Mouse (Mus musculus): ENCODE data around the gene Fam129a.
"Not testable (repeated sequence)": the region's sequence is repeated elsewhere in the genome, so short reads cannot be mapped to it uniquely, and the experiment has no call there.

Fam129a gene

DNA sequence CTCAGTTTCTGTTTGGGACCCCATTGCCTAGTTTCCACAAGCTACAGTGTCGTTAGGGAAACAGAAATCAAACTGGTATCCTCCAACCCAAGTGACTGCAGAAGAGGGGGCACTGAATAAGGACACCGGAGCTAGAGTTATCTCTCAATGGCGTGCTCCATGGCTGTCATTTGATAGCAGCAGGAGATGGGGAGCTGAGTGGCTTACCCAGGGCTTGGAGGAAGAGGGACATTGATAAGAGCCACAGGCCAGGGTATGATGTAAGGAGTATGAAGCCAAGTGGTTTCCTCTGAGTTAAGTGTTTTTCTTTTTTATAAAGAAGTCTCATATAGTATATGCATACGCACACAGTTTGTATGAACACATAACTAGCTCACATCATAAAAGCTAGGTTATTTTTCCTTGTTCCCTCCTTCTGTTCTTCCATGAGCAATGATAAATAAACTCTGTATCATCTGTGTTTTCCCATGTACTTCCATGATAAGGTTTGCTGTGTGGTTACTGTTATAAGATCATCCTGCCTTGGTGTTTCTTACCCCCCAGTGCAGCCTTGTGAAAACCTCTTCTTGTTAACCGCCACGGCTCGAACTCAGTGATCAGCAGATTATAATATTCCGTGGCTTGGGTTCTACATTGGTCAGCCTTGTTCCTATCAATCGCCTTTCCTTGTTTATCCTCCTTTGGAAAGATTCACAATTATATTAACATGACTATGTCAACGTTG, 96.5 kb downstream of the Fam129a start:
- no peak for DNase-seq

GRCm38 (mm10) chr1:151670006-151670591, 99.1 kb downstream of the Fam129a start:
- DNase-seq: no peak

DNA sequence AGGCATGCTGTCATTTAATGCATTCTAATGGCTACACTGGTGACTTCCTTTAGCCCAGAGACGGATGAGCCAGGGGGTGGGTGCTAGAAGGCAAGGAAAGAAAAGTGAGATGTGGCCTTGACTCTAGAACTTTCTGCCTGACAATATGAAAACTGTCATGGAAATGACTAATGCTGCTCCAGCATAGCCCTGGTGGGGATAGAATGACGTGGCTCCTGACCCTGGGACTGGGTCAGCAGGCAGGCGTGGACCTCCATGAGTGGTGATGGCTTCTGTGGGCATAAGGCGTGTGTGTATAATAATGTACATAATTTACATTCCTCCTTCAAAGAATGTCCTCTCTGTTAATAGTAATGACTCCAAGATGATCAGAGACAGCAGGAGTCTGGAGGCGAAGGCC, 104.7 kb downstream of the Fam129a start:
- DNase-seq: no peak

DNA sequence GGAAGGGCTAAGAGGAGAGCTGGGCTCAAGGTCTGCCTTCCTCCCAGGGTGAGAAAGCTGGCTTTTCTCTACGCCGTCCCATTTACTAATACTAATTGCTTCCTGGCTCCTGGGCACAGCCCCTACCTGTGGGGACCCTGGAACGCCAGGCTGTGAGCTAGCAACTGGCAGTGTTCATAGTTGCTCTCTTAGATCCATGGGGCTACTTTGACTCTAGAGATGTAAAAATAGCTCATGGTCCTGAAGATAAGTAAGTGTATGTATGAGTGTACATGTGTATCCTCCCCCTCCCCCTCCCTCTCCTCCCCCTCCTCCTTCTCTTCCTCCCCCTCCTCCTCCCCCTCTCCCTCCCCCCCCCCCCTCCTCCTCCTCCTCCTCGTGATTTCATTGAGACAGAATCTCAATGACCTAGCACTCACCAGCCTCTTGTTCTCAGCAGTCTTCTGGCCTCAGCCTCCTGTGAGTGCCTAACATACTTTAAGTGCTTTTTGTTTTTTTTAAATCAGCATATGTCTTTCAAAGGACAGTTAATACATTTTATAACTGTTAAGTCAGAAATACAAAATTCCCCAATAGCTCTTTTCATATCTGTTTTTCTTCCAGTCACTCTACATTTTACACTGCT, 106.3 kb downstream of the Fam129a start:
- DNase-seq: no peak

- no peak for DNase-seq
Observed at GRCm38 (mm10) chr1:151677975-151678374, 107.0 kb downstream of the Fam129a start.

- DNase-seq: no peak
Observed at GRCm38 (mm10) chr1:151679153-151679552, 108.2 kb downstream of the Fam129a start.

DNA sequence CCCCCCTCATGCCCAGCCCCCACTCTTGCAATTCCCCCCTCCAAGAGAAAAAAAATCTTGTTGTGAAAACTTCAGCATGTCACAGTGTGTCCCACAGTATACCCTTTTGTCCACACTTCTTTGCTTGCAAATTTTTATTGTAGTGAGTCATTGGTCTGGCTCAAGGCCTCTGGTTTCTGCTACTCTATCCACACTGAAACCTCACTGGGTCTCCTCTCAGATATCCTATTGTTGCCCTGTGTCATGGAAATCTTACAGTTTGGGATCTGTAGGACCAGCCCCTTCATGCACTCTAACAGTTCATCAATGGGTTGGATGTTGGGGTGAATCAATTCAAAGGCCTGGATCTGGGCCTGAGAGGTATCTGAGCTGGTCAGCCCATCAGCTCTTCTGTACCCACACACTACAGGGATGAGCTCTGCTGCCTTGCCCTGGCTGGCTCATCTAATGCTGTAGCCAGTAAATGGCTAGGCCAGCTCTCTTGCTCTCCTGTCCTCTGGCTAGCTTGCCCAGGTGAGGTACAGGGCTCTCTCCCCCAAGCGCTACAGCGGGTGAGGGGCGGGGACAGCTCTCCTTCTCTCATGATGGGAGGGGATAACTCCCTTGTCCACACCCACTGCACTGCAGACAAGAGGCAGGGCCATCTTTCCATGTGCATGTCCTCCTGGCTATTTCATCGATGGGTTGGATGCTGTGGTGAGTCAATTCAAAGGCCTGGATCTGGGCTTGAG, 109.1 kb downstream of the Fam129a start:
- DNase-seq: no peak

DNA sequence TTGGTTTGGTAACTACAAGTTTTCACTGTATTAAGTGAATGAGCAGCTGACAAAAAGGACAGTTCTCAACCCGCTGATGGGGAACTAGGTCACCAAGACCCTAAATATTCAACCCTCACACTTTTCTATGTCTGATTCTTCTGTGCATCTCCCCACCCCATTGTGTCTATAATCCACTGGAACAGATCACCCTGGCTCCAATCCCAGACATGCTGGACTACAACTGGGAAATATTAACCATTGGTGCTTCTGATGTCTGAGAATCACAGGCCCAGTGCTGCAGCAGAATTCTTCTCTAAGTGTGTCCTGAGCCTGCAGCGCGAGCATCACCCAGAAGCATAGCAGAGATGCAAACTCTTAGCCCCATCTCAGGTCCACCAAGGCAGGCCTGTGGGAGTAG, 110.0 kb downstream of the Fam129a start:
- DNase-seq: no peak

DNA sequence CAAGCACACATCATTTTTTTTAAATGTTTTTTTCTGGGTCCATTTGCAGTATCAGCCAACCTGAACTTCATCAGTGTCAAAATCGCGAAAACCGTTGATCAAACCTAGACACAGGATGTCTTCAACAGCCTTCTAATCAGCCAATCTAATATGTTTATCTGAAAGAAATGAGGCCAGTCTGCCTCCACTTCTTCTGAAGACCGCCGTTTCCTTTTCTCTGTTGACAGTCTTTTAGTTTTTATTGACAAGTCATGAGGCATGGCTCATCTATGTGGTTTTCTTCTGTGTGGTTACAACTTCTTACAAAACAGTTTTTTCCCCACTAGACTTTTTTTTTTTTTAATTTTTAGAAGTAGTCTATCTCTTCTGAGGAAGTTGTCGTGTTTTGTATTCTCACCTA, 111.9 kb downstream of the Fam129a start:
- no peak for DNase-seq

GRCm38 (mm10) chr1:151684451-151684892, 113.5 kb downstream of the Fam129a start:
- DNase-seq: no peak

DNA sequence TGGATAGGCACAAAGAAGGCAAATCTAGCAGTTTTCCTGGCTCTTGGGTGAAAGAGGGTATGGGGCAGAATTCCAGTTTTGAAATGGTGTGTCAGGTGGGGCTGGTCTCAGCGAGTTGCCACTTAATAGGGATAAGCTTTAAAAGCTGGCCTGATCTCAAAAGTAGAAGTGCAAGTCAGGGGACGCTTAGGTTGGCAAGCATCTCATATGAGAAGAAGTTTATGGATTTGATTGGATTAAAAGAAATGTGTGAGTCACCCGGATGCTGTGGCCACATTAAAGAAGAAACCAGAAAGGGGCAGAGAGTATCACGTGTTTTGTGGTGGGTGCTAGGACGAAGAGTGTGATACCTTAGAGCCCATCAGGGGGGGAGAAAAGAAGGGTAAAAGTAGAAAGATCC, 114.0 kb downstream of the Fam129a start:
- no peak for DNase-seq

DNA sequence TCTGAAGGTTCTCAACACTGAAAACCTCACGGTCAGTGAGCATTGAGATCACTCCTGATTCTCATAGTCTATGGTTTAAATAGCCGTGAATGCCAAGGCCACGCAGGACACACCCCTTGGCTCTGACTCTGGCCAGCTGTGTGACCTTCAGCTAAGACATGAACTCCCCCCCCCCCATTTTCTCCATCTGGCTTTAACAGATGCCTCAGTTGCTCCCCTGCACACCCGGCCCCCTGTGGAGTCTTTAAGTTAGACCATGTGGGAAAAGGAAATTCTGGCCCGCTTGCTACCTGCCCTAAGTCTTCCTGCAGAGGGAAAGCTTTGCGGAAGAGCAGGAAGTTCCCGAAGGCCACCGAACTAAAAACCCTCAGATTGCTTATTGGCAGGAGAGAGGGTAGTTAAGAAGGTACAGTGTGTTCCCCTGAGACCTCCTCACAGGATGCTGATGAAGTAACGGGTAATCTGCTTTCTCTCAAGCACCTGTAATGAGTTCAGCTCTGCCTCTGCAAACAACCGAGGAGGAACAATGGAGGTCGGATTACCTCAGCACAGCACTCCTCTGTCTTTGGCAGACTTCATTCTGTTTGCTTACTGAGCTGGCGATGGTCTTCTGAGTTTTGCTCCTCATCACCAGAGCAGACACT, 114.8 kb downstream of the Fam129a start:
- DNase-seq: no peak

GRCm38 (mm10) chr1:151686696-151687095, 115.7 kb downstream of the Fam129a start:
- DNase-seq: no peak

DNA sequence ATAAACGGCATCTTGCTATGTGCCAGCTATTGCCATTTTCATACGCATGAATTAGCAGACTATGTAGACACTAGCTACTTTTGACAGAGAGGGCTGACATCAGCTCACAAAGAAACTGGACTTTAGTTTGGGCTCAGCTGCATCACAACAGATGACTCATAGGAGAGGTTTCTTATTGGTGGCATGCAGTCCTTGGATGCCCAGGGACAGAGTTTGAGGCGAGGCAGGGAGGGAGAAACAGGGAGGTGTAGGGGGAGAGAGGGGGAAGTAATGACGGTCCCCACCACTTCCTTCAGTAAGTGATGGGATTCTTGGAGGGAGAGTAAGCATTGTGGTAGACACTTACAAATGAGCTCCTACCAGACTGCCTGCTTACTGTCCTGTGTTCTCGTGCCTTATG, 118.0 kb downstream of the Fam129a start:
- DNase-seq: no peak

DNA sequence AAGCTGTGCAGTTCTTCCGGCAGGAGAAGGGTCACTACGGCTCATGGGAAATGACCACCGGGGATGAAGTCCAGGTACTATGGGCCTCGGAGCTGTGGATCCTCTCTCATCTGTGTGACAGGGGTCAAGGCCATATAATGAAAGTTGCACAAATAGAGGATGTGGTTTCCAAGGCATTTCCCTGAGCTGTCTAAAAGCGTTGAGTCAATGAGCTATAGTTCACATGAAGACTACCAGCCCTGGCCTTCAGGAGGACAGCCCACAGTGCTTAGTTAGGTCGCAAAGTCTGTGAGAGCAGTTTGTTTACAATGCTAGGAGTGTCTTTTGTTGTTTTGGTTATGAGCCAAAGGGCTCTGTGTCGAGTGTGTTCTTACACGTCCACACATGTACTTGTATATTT, 118.6 kb downstream of the Fam129a start:
- DNase-seq: no peak

- no peak for DNase-seq
Observed at GRCm38 (mm10) chr1:151690061-151690460, 119.1 kb downstream of the Fam129a start.

- no peak for DNase-seq
Observed at GRCm38 (mm10) chr1:151690583-151691193, 119.7 kb downstream of the Fam129a start.

DNA sequence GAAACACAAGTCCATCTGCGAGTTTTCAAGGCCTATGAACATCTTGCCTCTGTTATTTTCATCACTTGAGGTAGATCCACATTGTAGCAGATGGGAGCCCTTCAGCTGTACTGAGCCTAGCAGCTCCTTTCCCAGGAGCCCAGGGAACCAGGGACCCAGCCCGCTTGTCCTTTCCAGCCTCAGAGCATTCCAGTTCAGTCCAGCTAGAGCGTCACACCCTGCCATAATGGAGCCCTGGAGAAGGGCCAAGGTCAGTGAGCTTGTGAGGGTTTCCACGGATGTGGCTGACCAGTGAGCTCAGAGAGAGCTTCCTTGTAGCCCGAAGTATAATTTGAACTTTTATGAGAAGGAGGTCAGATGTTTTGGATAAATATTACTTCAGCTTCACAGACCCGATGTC, 121.9 kb downstream of the Fam129a start:
- DNase-seq: not testable (repeated sequence)

- no peak for DNase-seq
Observed at GRCm38 (mm10) chr1:151696751-151697150, 125.8 kb downstream of the Fam129a start.

DNA sequence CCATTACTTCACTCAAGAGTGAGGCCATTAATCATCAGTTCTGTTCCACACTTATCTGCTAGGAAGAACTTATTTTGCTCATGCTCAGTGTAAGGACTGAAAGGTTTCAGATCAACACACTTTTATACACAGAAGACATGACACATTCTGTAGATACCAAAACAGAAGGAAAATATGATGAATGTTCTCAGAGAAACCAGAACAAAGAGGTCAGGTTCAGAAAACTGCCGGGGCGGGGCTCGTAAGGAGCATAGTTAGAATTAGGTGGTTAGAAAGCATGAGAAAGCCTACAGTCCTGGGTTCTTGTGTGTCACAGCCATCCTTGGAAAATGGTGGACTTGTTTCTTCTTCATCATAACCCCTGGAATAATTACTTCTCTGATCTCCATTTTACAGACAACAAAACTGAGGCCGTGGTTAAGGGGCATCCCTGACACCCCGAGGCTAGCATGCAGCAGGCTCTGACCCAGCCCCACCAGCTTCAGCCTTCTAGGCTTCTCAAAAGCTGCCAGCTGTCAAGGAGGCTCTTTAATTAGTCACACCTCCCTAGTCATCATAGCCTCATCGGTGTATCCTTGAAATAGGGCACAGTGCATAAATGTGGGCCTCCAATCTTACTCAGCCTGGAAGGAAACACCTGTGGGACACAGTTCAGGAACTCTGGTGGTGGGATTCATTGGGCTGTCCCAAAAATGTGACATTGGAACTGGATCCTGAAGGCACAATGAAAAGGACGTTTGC, 127.1 kb downstream of the Fam129a start:
- no peak for DNase-seq

- no peak for DNase-seq
Observed at GRCm38 (mm10) chr1:151699363-151699762, 128.4 kb downstream of the Fam129a start.

- DNase-seq: no peak
Observed at GRCm38 (mm10) chr1:151702816-151703215, 131.8 kb downstream of the Fam129a start.

Data from thymus, postnatal 14 days (tissue).